Mouse (Mus musculus) cerebellum, postnatal 36 days (tissue): ENCODE measurements around the gene Gm45234.

ENCODE experiments used
- DNase-seq, 2 experiments: peaks; one replicate each; pipeline ENCODE4 v3.0.0; 2021 to 2022; ENCODE audit warnings: mixed read lengths in 2 of 2

The Gm45234 gene

GRCm38 (mm10) chr6:124703789-124704188 is 52.0 kb downstream of the Gm45234 start:
- DNase-seq: no peak

- peak; percentile 71 to 77 for DNase-seq
These were observed 53.1 kb downstream of the Gm45234 start for GRCm38 (mm10) chr6:124702784-124703103.

- DNase-seq: no peak
These were observed 53.6 kb downstream of the Gm45234 start for GRCm38 (mm10) chr6:124702102-124702783.

- DNase-seq: no peak
These were observed 54.5 kb downstream of the Gm45234 start for GRCm38 (mm10) chr6:124701338-124701737.

- DNase-seq: peak in 1 of 2 experiments; percentile 40
These were observed 55.7 kb downstream of the Gm45234 start for GRCm38 (mm10) chr6:124699962-124700610.

GRCm38 (mm10) chr6:124699366-124699765 is 56.5 kb downstream of the Gm45234 start:
- peak; percentile 29 to 42 for DNase-seq

- no peak for DNase-seq
These were observed 57.1 kb downstream of the Gm45234 start for GRCm38 (mm10) chr6:124698751-124699150.

- no peak for DNase-seq
These were observed 59.2 kb downstream of the Gm45234 start for GRCm38 (mm10) chr6:124696441-124697150.

GRCm38 (mm10) chr6:124694166-124694955 is 61.5 kb downstream of the Gm45234 start:
- DNase-seq: peak; percentile 59 to 68

- no peak for DNase-seq
These were observed 62.4 kb downstream of the Gm45234 start for GRCm38 (mm10) chr6:124693243-124693981.

- DNase-seq: no peak
These were observed 65.3 kb downstream of the Gm45234 start for GRCm38 (mm10) chr6:124690517-124690916.
